Mouse (Mus musculus) kidney, adult 10 weeks (tissue): ENCODE measurements around the gene B4gat1. TPM values are rescaled to one million over a fixed set of nuclear protein-coding genes. Genes with fewer than 3 reads are reported as not detected.

ENCODE experiments used
- polyA plus RNA-seq: library from polyadenylated mRNA; stranded (reverse); fragments of 350-450 nt; fragmentation: Illumina TruSeq; extraction: RNeasy Lipid Tissue Mini Kit (QIAGEN cat#74804); gene quantifications from one replicate; pipeline ENCODE4 v1.2.3, GENCODE M21; 2014; ENCODE audit warnings: low read depth, low replicate concordance

The B4gat1 gene
- polyA plus RNA-seq = 26.8 TPM

GRCm38 (mm10) chr19:5038709-5039156 lies at the start of gene B4gat1, which contains the start of gene AC124502.3:
B4gat1 (plus strand) TSS chr19:5038826.
AC124502.3 (plus strand) TSS chr19:5038891.

GRCm38 (mm10) chr19:4990256-4990625 lies 48.4 kb upstream of the B4gat1 start, which contains the start of gene Npas4:
Npas4 (minus strand) TSS chr19:4990316.

DNA sequence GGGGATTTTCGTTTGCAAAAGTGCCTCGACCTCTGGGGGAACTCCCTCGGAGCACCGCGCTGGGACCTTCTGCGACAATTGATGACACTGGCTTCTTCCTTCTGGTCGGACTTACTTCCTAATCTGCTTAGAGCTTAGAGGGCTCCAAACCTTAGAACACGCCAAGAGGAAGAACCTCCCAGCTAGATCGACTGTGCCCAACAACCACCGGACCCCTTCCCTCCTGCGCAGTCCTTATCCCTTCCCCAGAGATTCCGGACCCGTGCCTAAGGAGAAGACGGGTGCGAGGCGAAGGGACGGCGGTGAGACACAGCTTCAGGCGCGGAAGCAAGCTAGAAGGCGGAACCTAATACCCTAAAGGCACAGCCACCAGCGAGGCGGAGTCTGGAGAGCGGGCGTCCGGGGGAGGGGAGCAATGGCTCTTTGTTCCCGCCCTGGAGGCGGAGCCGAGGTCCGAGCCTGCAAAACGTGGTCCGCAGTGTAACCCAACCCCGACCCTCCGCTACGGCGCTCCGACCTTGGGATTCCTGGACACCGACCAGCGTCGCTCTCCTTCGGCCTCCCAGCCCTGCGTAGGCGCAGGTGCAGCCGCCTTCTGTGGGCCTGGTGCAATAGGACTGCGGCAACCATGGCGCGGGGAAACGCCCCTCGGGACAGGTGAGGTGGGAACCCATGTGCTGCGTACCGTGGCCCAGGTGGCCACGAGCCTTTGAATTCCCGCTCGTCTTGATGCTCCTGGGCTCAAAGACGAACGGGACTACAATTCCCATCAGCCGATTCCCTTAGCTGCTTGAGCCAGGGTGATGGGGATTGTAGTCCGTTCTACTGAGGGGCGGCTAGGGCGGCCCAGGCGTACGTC lies 14.8 kb upstream of the B4gat1 start, which contains the start of gene Slc29a2:
TSS of gene Slc29a2 (plus strand) at position 240 of the 859 bp plus-strand sequence.

GRCm38 (mm10) chr19:5040862-5041523 lies 2.4 kb downstream of the B4gat1 start, which contains the start of gene Brms1:
Brms1 (plus strand) TSS chr19:5041354.

DNA sequence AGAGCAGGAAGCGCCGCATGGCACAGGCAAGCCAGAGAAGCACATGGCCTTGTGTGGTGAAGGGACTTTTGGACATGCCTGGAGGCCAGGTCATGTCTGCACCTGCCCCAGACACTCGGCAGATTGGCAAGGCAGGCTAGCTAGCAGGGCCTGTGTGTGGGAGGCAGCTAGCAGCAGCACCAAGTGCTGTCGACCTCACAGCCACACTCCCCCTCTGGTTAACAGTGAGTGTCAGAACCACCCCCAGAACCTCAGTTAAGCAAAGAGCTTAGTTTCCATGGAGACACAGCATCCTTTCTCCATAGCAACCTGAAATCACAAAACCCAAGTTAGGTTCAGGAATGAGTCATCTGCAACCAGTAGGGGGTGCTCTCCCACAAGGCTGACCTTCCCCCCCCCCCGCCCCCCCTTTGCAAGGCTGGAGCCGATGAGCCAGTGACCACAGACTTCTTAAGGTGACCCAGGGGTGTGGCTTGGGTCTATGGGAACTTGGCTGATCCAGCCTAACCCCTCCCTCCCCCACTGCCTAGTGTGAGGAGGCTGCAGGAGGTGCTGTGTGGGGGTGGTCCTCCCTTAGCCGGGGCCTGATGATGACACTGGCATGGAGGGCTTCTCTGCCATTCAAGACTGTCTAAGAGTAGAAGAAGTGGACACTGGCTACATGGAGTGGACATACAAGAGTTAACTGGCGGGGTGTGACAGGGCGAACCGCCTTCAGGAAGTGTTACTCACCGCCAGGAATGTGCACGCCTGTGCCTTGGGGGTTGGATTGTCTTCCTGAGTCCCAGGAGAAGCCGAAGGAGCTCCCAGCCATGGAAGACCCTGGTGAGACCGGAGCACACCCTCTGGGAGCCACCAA lies 11.7 kb downstream of the B4gat1 start, which contains the start of gene Rin1:
TSS of gene Rin1 (plus strand) at position 435 of the 859 bp plus-strand sequence.

DNA sequence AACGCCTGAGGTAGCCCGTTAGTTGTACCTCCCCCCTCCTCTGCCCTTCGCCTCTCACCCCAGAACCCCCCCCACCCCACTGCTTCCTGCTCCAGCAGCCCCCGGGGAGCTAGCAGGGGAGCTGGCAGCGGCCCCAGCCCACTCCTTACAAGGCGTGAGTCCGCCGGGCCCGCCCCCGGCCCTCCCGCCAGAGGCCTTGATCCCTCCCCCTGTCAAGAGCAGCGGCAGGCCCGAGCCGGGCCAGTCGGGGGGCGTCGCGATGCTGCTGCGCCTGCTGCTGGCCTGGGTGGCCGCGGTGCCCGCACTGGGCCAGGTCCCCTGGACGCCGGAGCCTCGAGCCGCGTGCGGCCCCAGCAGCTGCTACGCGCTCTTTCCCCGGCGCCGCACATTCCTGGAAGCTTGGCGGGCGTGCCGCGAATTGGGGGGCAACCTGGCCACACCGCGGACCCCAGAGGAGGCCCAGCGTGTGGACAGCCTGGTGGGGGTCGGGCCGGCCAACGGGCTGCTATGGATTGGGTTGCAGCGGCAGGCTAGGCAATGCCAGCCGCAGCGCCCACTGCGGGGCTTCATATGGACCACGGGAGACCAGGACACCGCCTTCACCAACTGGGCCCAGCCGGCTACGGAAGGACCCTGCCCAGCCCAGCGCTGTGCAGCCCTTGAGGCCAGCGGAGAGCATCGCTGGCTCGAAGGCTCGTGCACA lies 29.4 kb downstream of the B4gat1 start, which contains the start of gene Cd248:
TSS of gene Cd248 (plus strand) at position 212 of the 703 bp plus-strand sequence.

GRCm38 (mm10) chr19:5085145-5085863 lies 46.7 kb downstream of the B4gat1 start, which contains the start of gene Tmem151a:
Tmem151a (minus strand) TSS chr19:5085531.

GRCm38 (mm10) chr19:5087884-5088728 lies 49.5 kb downstream of the B4gat1 start, which contains the start of gene Yif1a:
Yif1a (plus strand) TSS chr19:5088538.

Other genes starting within 250 kb of the B4gat1 start
- 8.5 TPM for gene Rbm4, start 244.9 kb upstream of the B4gat1 start, polyA plus RNA-seq
- gene Gm21992, start 227.2 kb upstream of the B4gat1 start, polyA plus RNA-seq = 15.8 TPM
- 5.0 TPM for gene Rbm14, start 227.2 kb upstream of the B4gat1 start, polyA plus RNA-seq
- gene Ccs, start 199.5 kb upstream of the B4gat1 start, polyA plus RNA-seq = 1.3 TPM
- 0.12 TPM for gene Ccdc87, start 199.5 kb upstream of the B4gat1 start, polyA plus RNA-seq
- 29.8 TPM for gene Ctsf, start 183.7 kb upstream of the B4gat1 start, polyA plus RNA-seq
- gene Actn3, start 160.9 kb upstream of the B4gat1 start, polyA plus RNA-seq = not detected
- gene Zdhhc24, start 160.2 kb upstream of the B4gat1 start, polyA plus RNA-seq = 18.3 TPM
- gene Bbs1, start 132.2 kb upstream of the B4gat1 start, polyA plus RNA-seq = 6.8 TPM
- 1.1 TPM for gene Dpp3, start 110.5 kb upstream of the B4gat1 start, polyA plus RNA-seq
- gene Peli3, start 95.7 kb upstream of the B4gat1 start, polyA plus RNA-seq = 0.44 TPM
- 20.5 TPM for gene Mrpl11, start 76.7 kb upstream of the B4gat1 start, polyA plus RNA-seq
- gene Npas4, start 48.5 kb upstream of the B4gat1 start, polyA plus RNA-seq = not detected
- gene Slc29a2, start 15.0 kb upstream of the B4gat1 start, polyA plus RNA-seq = not detected
- gene AC124502.3, start 65 bp downstream of the B4gat1 start, polyA plus RNA-seq = 0.85 TPM
- not detected for gene Brms1, start 2.5 kb downstream of the B4gat1 start, polyA plus RNA-seq
- gene Rin1, start 11.7 kb downstream of the B4gat1 start, polyA plus RNA-seq = 0.16 TPM
- gene Cd248, start 29.3 kb downstream of the B4gat1 start, polyA plus RNA-seq = 0.20 TPM
- not detected for gene Tmem151a, start 46.7 kb downstream of the B4gat1 start, polyA plus RNA-seq
- 28.2 TPM for gene Yif1a, start 49.7 kb downstream of the B4gat1 start, polyA plus RNA-seq
- gene Cnih2, start 59.7 kb downstream of the B4gat1 start, polyA plus RNA-seq = not detected
- 2.5 TPM for gene Rab1b, start 68.2 kb downstream of the B4gat1 start, polyA plus RNA-seq
- gene Klc2, start 79.7 kb downstream of the B4gat1 start, polyA plus RNA-seq = 1.9 TPM
- 3.7 TPM for gene Pacs1, start 234.3 kb downstream of the B4gat1 start, polyA plus RNA-seq